Mouse (Mus musculus) layer of hippocampus, adult 9-10 months (tissue): ENCODE measurements around the gene Gdf11.
A peak's percentile ranks its signal among the peaks of the same experiment; 100 is the strongest.

Experiments used
- DNase-seq: peaks from one replicate; pipeline ENCODE4 v3.0.0; 2022; ENCODE audit warnings: low spot score

Gdf11 gene

GRCm38 (mm10) chr10:128892246-128892645, 728 bp upstream of the Gdf11 start:
- no peak for DNase-seq

GRCm38 (mm10) chr10:128890383-128891295, 879 bp downstream of the Gdf11 start:
- DNase-seq, result no peak

GRCm38 (mm10) chr10:128889846-128890245, 1.7 kb downstream of the Gdf11 start:
- DNase-seq, result no peak

- no peak for DNase-seq
Measured at GRCm38 (mm10) chr10:128888941-128889827, 2.3 kb downstream of the Gdf11 start.

- DNase-seq, result no peak
Measured at GRCm38 (mm10) chr10:128882067-128882466, 9.5 kb downstream of the Gdf11 start.

GRCm38 (mm10) chr10:128878811-128879210, 12.7 kb downstream of the Gdf11 start:
- DNase-seq, result no peak

GRCm38 (mm10) chr10:128878291-128878690, 13.2 kb downstream of the Gdf11 start:
- DNase-seq, result no peak

GRCm38 (mm10) chr10:128870341-128870740, 21.2 kb downstream of the Gdf11 start:
- DNase-seq, result no peak

GRCm38 (mm10) chr10:128866518-128866917, 25.0 kb downstream of the Gdf11 start:
- DNase-seq, result no peak

- DNase-seq, result no peak
Measured at GRCm38 (mm10) chr10:128866042-128866441, 25.5 kb downstream of the Gdf11 start.

GRCm38 (mm10) chr10:128861176-128861575, 30.3 kb downstream of the Gdf11 start:
- DNase-seq, result no peak

- no peak for DNase-seq
Measured at GRCm38 (mm10) chr10:128850339-128850738, 41.2 kb downstream of the Gdf11 start.

- no peak for DNase-seq
Measured at GRCm38 (mm10) chr10:128848426-128848825, 43.1 kb downstream of the Gdf11 start.

GRCm38 (mm10) chr10:128846664-128847063, 44.9 kb downstream of the Gdf11 start:
- no peak for DNase-seq

GRCm38 (mm10) chr10:128845516-128845915, 46.0 kb downstream of the Gdf11 start:
- DNase-seq, result peak; percentile 22

GRCm38 (mm10) chr10:128843260-128843659, 48.3 kb downstream of the Gdf11 start:
- no peak for DNase-seq

GRCm38 (mm10) chr10:128840612-128841011, 50.9 kb downstream of the Gdf11 start:
- DNase-seq, result no peak

GRCm38 (mm10) chr10:128839434-128839833, 52.1 kb downstream of the Gdf11 start:
- DNase-seq, result no peak

- DNase-seq, result no peak
Measured at GRCm38 (mm10) chr10:128837400-128837799, 54.1 kb downstream of the Gdf11 start.
